Mouse (Mus musculus): Measurements from ENCODE around the gene Stk11. TPM values are rescaled to one million over a fixed set of nuclear protein-coding genes. Genes with fewer than 3 reads are reported as not detected.
A peak's percentile ranks its signal among the peaks of the same experiment; 100 is the strongest.

The Stk11 gene
- polyA plus RNA-seq, 1 experiment from 2014 or later = 27.0 TPM

- H3K4me3 ChIP-seq (ENCODE audit: low read depth, low read length) = no peak overlapping the region
- peaks cover 42% of the 10 kb centered on the region for H3K36me3 ChIP-seq (ENCODE audit: control insufficient read depth, insufficient read depth, low read length)
- peak; percentile 78 for DNase-seq (ENCODE audit: low spot score)
- ATAC-seq (replicated peaks; ENCODE audit: low FRiP score, low TSS enrichment, low read depth) = peak; percentile 2; the same call in 1 of the 2 replicates
- peaks cover 81% of the 10 kb centered on the region for H3K4me1 ChIP-seq (replicated peaks; ENCODE audit: control insufficient read depth, insufficient read depth, low read length)
- H3K9ac ChIP-seq (ENCODE audit: low read length) = no peak overlapping the region
- H3K9me3 ChIP-seq (ENCODE audit: control insufficient read depth, low read length) = no peaks in the 10 kb centered on the region
- H3K27me3 ChIP-seq (replicated peaks; ENCODE audit: control insufficient read depth, insufficient read depth, low read length) = no peaks in the 10 kb centered on the region
- 0 out of 2 replicates have a peak overlapping the region, but pooled peaks have one; percentile 65 for H3K4me2 ChIP-seq (ENCODE audit: low read length)
- WGBS = 10% methylated on average over 18 of the region's 18 CpGs
- peak overlapping the region; percentile 83 for H3K27ac ChIP-seq (ENCODE audit: low read depth)
These were observed 42.8 kb downstream of the Stk11 start for GRCm38 (mm10) chr10:80158307-80158986.

DNA sequence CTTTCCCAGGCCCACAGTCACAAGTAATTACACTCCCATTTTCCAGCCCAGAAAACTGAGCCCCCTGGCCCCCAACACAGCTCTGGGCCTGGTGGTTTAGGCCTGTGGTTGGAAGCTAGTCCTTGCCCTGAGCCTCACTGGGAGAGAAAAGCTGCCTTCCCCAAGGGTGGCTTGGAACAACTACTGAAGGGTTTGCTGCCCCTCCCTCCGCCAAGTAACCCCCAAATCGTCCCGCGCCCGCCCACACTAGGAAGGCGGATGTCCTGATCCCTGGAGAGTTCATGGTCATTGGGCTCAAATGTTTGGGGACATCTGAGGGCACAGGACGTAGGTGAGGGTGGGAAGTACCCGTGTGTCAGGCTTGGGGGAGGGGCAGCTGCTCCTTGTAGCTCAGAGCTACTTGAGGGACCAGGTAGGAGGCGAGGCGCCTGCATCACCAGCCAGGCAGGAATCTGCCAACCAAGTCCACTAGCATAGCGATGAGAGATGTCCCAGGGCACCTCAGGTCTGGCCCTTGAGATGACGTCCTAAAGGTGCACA is 43.5 kb downstream of the Stk11 start:
- no peaks in the 10 kb centered on the region for H3K27me3 ChIP-seq (replicated peaks; ENCODE audit: control insufficient read depth, insufficient read depth, low read length)
- peaks cover 80% of the 10 kb centered on the region for H3K4me1 ChIP-seq (replicated peaks; ENCODE audit: control insufficient read depth, insufficient read depth, low read length)
- no peaks in the 10 kb centered on the region for H3K9me3 ChIP-seq (ENCODE audit: control insufficient read depth, low read length)
- H3K27ac ChIP-seq (ENCODE audit: low read depth) = peak overlapping the region; percentile 83
- 0 out of 2 replicates have a peak overlapping the region, but pooled peaks have one; percentile 10 for H3K9ac ChIP-seq (ENCODE audit: low read length)
- DNase-seq (ENCODE audit: low spot score) (no peak), ATAC-seq (replicated peaks; ENCODE audit: low FRiP score, low TSS enrichment, low read depth) (no peak)
- 8% methylated on average over 12 of the region's 12 CpGs for WGBS
- peak overlapping the region; percentile 65 for H3K4me2 ChIP-seq (ENCODE audit: low read length)
- peak overlapping the region; percentile 36 for H3K4me3 ChIP-seq (ENCODE audit: low read depth, low read length)
- peaks cover 36% of the 10 kb centered on the region for H3K36me3 ChIP-seq (ENCODE audit: control insufficient read depth, insufficient read depth, low read length)

DNA sequence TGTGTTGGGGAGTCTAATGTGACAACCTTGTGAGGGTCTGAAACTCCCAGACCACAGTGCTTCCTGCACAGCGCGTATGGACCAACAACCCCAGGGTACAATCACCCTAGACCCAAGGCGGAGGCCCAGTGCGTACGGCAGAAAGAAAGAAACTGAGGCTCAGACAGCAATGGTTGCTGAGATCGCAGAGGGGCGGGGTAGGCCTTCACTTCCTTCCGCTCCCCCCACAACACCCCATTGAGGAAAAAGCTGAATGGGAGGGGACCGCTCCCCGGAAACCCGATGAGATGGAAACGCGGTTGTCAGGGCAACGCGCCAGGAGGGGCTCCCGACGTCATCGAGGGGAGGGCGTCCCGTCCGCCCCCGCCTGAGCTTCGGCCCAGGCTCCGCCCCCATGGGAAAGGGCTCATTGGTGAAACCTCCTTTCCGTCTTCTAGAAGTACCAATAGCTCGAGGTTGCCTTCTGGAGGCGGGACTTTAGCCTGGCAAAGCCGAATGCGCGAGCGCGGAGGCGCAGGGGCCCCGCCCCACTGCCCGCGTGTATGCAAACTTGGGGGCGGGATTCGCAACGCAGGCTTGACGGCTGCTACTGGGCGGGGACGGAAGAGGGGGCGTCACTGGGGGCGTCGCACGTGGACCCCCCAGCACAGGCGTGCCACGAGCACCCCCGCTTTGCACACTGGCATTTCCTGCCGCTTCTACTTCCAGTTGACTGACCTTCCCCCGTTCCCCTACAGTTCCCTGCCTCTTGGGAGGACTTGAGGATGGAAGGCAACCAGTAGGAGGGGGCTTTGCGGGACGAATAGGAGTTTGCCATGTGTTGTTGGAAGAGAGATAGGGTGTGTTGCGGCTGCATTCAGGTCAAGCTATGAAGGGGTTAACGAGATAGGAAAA is 44.2 kb downstream of the Stk11 start:
- no peaks in the 10 kb centered on the region for H3K9me3 ChIP-seq (ENCODE audit: control insufficient read depth, low read length)
- ATAC-seq (replicated peaks; ENCODE audit: low FRiP score, low TSS enrichment, low read depth) (peak; percentile 75), DNase-seq (ENCODE audit: low spot score) (peak; percentile 97)
- 0 out of 2 replicates have a peak overlapping the region, but pooled peaks have one; percentile 10 for H3K9ac ChIP-seq (ENCODE audit: low read length)
- H3K4me2 ChIP-seq (ENCODE audit: low read length) = peak overlapping the region; percentile 65
- peak overlapping the region; percentile 84 for H3K27ac ChIP-seq (ENCODE audit: low read depth)
- peak overlapping the region; percentile 36 for H3K4me3 ChIP-seq (ENCODE audit: low read depth, low read length)
- under 1% methylated on average over 54 of the region's 55 CpGs for WGBS
- no peaks in the 10 kb centered on the region for H3K27me3 ChIP-seq (replicated peaks; ENCODE audit: control insufficient read depth, insufficient read depth, low read length)
- peaks cover 29% of the 10 kb centered on the region for H3K36me3 ChIP-seq (ENCODE audit: control insufficient read depth, insufficient read depth, low read length)
- peaks cover 83% of the 10 kb centered on the region for H3K4me1 ChIP-seq (replicated peaks; ENCODE audit: control insufficient read depth, insufficient read depth, low read length)

- Histone ChIP-seq H3K4me2 (ENCODE audit: low read length) (peak overlapping the region; percentile 56), H3K27ac (ENCODE audit: low read depth) (peak overlapping the region; percentile 84), H3K4me3 (ENCODE audit: low read depth, low read length) (peak overlapping the region; percentile 33), H3K27me3 (replicated peaks; ENCODE audit: control insufficient read depth, insufficient read depth, low read length) (no peaks in the 10 kb centered on the region), H3K36me3 (ENCODE audit: control insufficient read depth, insufficient read depth, low read length) (peaks cover 20% of the 10 kb centered on the region), H3K9ac (ENCODE audit: low read length) (peak overlapping the region; percentile 20), H3K9me3 (ENCODE audit: control insufficient read depth, low read length) (no peaks in the 10 kb centered on the region), H3K4me1 (replicated peaks; ENCODE audit: control insufficient read depth, insufficient read depth, low read length) (peaks cover 83% of the 10 kb centered on the region)
- peak; percentile 79 for DNase-seq (ENCODE audit: low spot score)
- 3% methylated on average over 28 of the region's 33 CpGs for WGBS
- no peak for ATAC-seq (replicated peaks; ENCODE audit: low FRiP score, low TSS enrichment, low read depth)
These were observed 45.1 kb downstream of the Stk11 start for GRCm38 (mm10) chr10:80160455-80161371.

GRCm38 (mm10) chr10:80161522-80162242 is 46.1 kb downstream of the Stk11 start:
- Histone ChIP-seq H3K27ac (ENCODE audit: low read depth) (peak overlapping the region; percentile 84), H3K36me3 (ENCODE audit: control insufficient read depth, insufficient read depth, low read length) (peaks cover 10% of the 10 kb centered on the region), H3K27me3 (replicated peaks; ENCODE audit: control insufficient read depth, insufficient read depth, low read length) (no peaks in the 10 kb centered on the region), H3K4me1 (replicated peaks; ENCODE audit: control insufficient read depth, insufficient read depth, low read length) (peaks cover 81% of the 10 kb centered on the region), H3K4me3 (ENCODE audit: low read depth, low read length) (peak overlapping the region; percentile 33; the same call in 1 of the 2 replicates), H3K4me2 (ENCODE audit: low read length) (peak overlapping the region; percentile 56), H3K9me3 (ENCODE audit: control insufficient read depth, low read length) (no peaks in the 10 kb centered on the region), H3K9ac (ENCODE audit: low read length) (peak overlapping the region; percentile 20; the same call in 1 of the 2 replicates)
- peak; percentile 83 for DNase-seq (ENCODE audit: low spot score)
- ATAC-seq (replicated peaks; ENCODE audit: low FRiP score, low TSS enrichment, low read depth) = no peak
- WGBS = 4% methylated on average over 7 of the region's 7 CpGs

DNA sequence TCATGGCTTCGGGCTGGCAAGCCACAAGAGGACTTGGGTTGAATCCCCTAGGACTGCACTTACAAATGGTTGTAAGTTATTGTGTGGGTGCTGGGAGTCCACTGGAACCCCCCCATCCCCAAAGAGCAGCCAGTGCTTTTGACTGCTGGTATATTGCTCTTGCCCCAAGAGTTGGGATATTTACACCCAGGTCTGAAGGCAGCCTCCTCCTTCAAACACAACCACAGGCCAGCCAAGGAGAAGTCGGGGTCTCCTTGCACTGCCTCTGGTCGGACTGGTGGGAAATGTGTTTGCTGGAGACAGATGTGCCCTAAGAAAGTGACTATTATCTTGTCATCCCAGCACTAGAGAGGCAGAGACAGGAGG is 46.6 kb downstream of the Stk11 start:
- Histone ChIP-seq H3K9ac (ENCODE audit: low read length) (no peak overlapping the region), H3K27me3 (replicated peaks; ENCODE audit: control insufficient read depth, insufficient read depth, low read length) (no peaks in the 10 kb centered on the region), H3K4me2 (ENCODE audit: low read length) (peak overlapping the region; percentile 56; the same call in 1 of the 2 replicates), H3K9me3 (ENCODE audit: control insufficient read depth, low read length) (no peaks in the 10 kb centered on the region), H3K36me3 (ENCODE audit: control insufficient read depth, insufficient read depth, low read length) (peaks cover 5% of the 10 kb centered on the region), H3K4me1 (replicated peaks; ENCODE audit: control insufficient read depth, insufficient read depth, low read length) (peaks cover 80% of the 10 kb centered on the region), H3K4me3 (ENCODE audit: low read depth, low read length) (no peak overlapping the region), H3K27ac (ENCODE audit: low read depth) (peak overlapping the region; percentile 84)
- DNase-seq (ENCODE audit: low spot score) = no peak
- ATAC-seq (replicated peaks; ENCODE audit: low FRiP score, low TSS enrichment, low read depth) = no peak
- 74% methylated on average over 3 of the region's 3 CpGs for WGBS

DNA sequence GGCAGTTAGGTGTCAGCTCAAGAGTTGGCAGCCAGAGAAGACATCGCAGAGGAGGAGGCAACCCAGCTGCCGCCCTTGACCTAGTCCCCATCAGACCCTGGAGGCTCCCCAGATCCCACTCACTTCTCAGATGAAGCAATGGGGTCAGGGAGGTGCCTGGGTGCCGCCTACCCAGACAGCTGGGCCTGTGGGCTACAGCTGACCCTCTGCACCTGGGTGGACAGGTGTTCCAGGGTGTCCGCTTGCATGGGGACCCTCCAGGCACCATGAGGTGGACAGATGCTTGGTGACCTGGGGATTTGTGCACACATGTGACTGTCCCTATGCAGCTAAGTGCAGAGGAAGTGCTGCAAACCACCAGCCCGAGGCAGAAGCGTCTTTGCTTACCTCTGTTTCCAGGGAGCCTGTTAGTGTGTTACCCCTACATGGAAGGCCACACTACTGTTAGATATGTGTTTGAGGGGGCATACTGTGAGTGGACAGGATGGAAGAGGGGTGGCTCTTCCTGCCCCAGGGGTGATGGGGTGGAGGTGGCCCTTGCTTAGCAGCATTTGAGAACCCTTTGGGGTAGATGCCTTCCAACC is 47.2 kb downstream of the Stk11 start:
- no peak for ATAC-seq (replicated peaks; ENCODE audit: low FRiP score, low TSS enrichment, low read depth)
- H3K4me1 ChIP-seq (replicated peaks; ENCODE audit: control insufficient read depth, insufficient read depth, low read length) = peaks cover 74% of the 10 kb centered on the region
- H3K9ac ChIP-seq (ENCODE audit: low read length) = no peak overlapping the region
- no peak overlapping the region for H3K4me2 ChIP-seq (ENCODE audit: low read length)
- peak overlapping the region; percentile 84 for H3K27ac ChIP-seq (ENCODE audit: low read depth)
- no peak for DNase-seq (ENCODE audit: low spot score)
- no peak overlapping the region for H3K4me3 ChIP-seq (ENCODE audit: low read depth, low read length)
- H3K36me3 ChIP-seq (ENCODE audit: control insufficient read depth, insufficient read depth, low read length) = no peaks in the 10 kb centered on the region
- no peaks in the 10 kb centered on the region for H3K27me3 ChIP-seq (replicated peaks; ENCODE audit: control insufficient read depth, insufficient read depth, low read length)
- H3K9me3 ChIP-seq (ENCODE audit: control insufficient read depth, low read length) = no peaks in the 10 kb centered on the region
- 70% methylated on average over 6 of the region's 6 CpGs for WGBS

Measured in intestine, embryonic 14.5 days (tissue).